Mouse (Mus musculus) layer of hippocampus, postnatal 25 days (tissue): ENCODE measurements around the gene Gm853. TPM values are rescaled to one million over a fixed set of nuclear protein-coding genes. Genes with fewer than 3 reads are reported as not detected.
"Not testable (repeated sequence)": the region's sequence is repeated elsewhere in the genome, so short reads cannot be mapped to it uniquely, and the experiment has no call there.

Experiments used
- DNase-seq, 2 experiments: peaks; one replicate each; pipeline ENCODE4 v3.0.0; 2022; ENCODE audit warnings: mixed read lengths in 2 of 2, low spot score in 1 of 2; ENCODE audit errors: extremely low spot score in 1 of 2
- total RNA-seq, 2 experiments: library from RNA; stranded (reverse); gene quantifications; 2 replicates each; pipeline ENCODE4 v1.2.3; 2021

The Gm853 gene
- not detected for total RNA-seq

GRCm38 (mm10) chr4:130222179-130222578, at the start of gene Gm853:
Gm853 (minus strand) TSS chr4:130222401.
- no peak for DNase-seq

- no peak for DNase-seq
These were observed 48.6 kb upstream of the Gm853 start for GRCm38 (mm10) chr4:130270611-130271347.

GRCm38 (mm10) chr4:130270089-130270488, 47.9 kb upstream of the Gm853 start:
- DNase-seq = peak; percentile 54 to 58

GRCm38 (mm10) chr4:130268736-130269135, 46.5 kb upstream of the Gm853 start:
- DNase-seq = no peak

GRCm38 (mm10) chr4:130267069-130267468, 44.9 kb upstream of the Gm853 start:
- no peak for DNase-seq

GRCm38 (mm10) chr4:130266601-130267000, 44.4 kb upstream of the Gm853 start:
- DNase-seq = no peak

GRCm38 (mm10) chr4:130264698-130265349, 42.6 kb upstream of the Gm853 start:
- peak; percentile 65 to 87 for DNase-seq

- no peak for DNase-seq
These were observed 41.9 kb upstream of the Gm853 start for GRCm38 (mm10) chr4:130264131-130264530.

- DNase-seq = no peak
These were observed 38.2 kb upstream of the Gm853 start for GRCm38 (mm10) chr4:130260406-130260805.

- DNase-seq = no peak
These were observed 30.4 kb upstream of the Gm853 start for GRCm38 (mm10) chr4:130252441-130253157.

GRCm38 (mm10) chr4:130251763-130252162, 29.6 kb upstream of the Gm853 start:
- DNase-seq = no peak

GRCm38 (mm10) chr4:130251172-130251705, 29.0 kb upstream of the Gm853 start:
- no peak for DNase-seq

- DNase-seq = no peak
These were observed 26.4 kb upstream of the Gm853 start for GRCm38 (mm10) chr4:130248636-130249035.

GRCm38 (mm10) chr4:130246132-130246531, 23.9 kb upstream of the Gm853 start:
- DNase-seq = peak; percentile 59 to 80

GRCm38 (mm10) chr4:130244749-130245148, 22.5 kb upstream of the Gm853 start:
- no peak for DNase-seq

GRCm38 (mm10) chr4:130243621-130244020, 21.4 kb upstream of the Gm853 start:
- not testable (repeated sequence) for DNase-seq

- no peak for DNase-seq
These were observed 20.8 kb upstream of the Gm853 start for GRCm38 (mm10) chr4:130242956-130243355.

GRCm38 (mm10) chr4:130240695-130241094, 18.5 kb upstream of the Gm853 start:
- no peak for DNase-seq

- no peak for DNase-seq
These were observed 15.4 kb upstream of the Gm853 start for GRCm38 (mm10) chr4:130237607-130238006.

- DNase-seq = no peak
These were observed 14.2 kb upstream of the Gm853 start for GRCm38 (mm10) chr4:130236361-130236760.

GRCm38 (mm10) chr4:130224071-130224470, 1.9 kb upstream of the Gm853 start:
- DNase-seq = no peak
